Mouse (Mus musculus): ENCODE results near the gene 4932438H23Rik.

GRCm38 (mm10) chr16:91057741-91058140 is 37.2 kb downstream of the 4932438H23Rik start:
- TF ChIP-seq MYOD1 (IDR thresholded peaks at IDR 0.05; ENCODE audit: control insufficient read depth in 1 of 3, insufficient read length in 2 of 3, low read depth in 2 of 3) (no peak), POLR2A (IDR thresholded peaks at IDR 0.05; ENCODE audit: insufficient read length, low read depth) (no peak), CEBPB (IDR thresholded peaks at IDR 0.05; ENCODE audit: insufficient read depth, poor library complexity, severe bottlenecking) (no peak)

Data from myocyte (in vitro differentiated cells).